Mouse (Mus musculus): ENCODE measurements around the gene C4b. TPM values are rescaled to one million over a fixed set of nuclear protein-coding genes. Genes with fewer than 3 reads are reported as not detected.

The C4b gene
- polyA plus RNA-seq, 1 experiment from 2014 or later, result 1.1 TPM

- POLR2A ChIA-PET, result interaction anchor here (1.0 to 2.0 kb wide), 2 partner anchors 20 to 32 kb away, joined by 3 to 4 read pairs; no protein-coding TSS in a partner anchor
- in situ Hi-C loops (cut with MboI; ENCODE audit: low pct_unique_long_range_greater_than_20kb), result no loop called here
- ATAC-seq, result peak; percentile 63
- no peak for TF ChIP-seq CTCF (IDR thresholded peaks at IDR 0.05)
- DNase-seq (ENCODE audit: low read depth, low spot score), result peak; percentile 76
- H3K27me3 ChIP-seq, result no peaks in the 10 kb centered on the region
- CTCF ChIA-PET, result interaction anchor here (1.8 kb wide), 1 partner anchor 26 kb away, joined by 4 read pairs; no protein-coding TSS in a partner anchor
Measured at GRCm38 (mm10) chr17:34681132-34681571, 62.5 kb downstream of the C4b start.

GRCm38 (mm10) chr17:34680621-34681020 lies 63.1 kb downstream of the C4b start:
- DNase-seq (ENCODE audit: low read depth, low spot score) (no peak), ATAC-seq (no peak)
- no peaks in the 10 kb centered on the region for H3K27me3 ChIP-seq
- in situ Hi-C loops (cut with MboI; ENCODE audit: low pct_unique_long_range_greater_than_20kb), result no loop called here
- POLR2A ChIA-PET, result interaction anchor here (1.0 to 2.0 kb wide), 2 partner anchors 20 to 31 kb away, joined by 3 to 4 read pairs; no protein-coding TSS in a partner anchor
- CTCF ChIA-PET, result no interaction called here
- no peak for TF ChIP-seq CTCF (IDR thresholded peaks at IDR 0.05)

GRCm38 (mm10) chr17:34680191-34680590 lies 63.5 kb downstream of the C4b start:
- in situ Hi-C loops (cut with MboI; ENCODE audit: low pct_unique_long_range_greater_than_20kb), result no loop called here
- ChIA-PET CTCF (no interaction called here), POLR2A (interaction anchor here (1.0 to 2.0 kb wide), 2 partner anchors 19 to 31 kb away, joined by 3 to 4 read pairs; no protein-coding TSS in a partner anchor)
- no peaks in the 10 kb centered on the region for H3K27me3 ChIP-seq
- no peak for TF ChIP-seq CTCF (IDR thresholded peaks at IDR 0.05)
- DNase-seq (ENCODE audit: low read depth, low spot score) (no peak), ATAC-seq (no peak)

Other genes starting within 250 kb of the C4b start
- gene Btnl6, start 226.5 kb downstream of the C4b start, polyA plus RNA-seq (2021), result not detected
- gene Notch4, start 179.6 kb downstream of the C4b start, polyA plus RNA-seq (2021), result 0.87 TPM
- gene Gpsm3, start 154.1 kb downstream of the C4b start, polyA plus RNA-seq (2021), result 0.35 TPM
- gene Pbx2, start 152.6 kb downstream of the C4b start, polyA plus RNA-seq (2021), result 59.7 TPM
- 1.2 TPM for gene Ager, start 146.0 kb downstream of the C4b start, polyA plus RNA-seq (2021)
- 69.1 TPM for gene Rnf5, start 140.2 kb downstream of the C4b start, polyA plus RNA-seq (2021)
- gene Agpat1, start 139.6 kb downstream of the C4b start, polyA plus RNA-seq (2021), result 128 TPM
- 2.5 TPM for gene Egfl8, start 127.9 kb downstream of the C4b start, polyA plus RNA-seq (2021)
- gene Ppt2, start 115.4 kb downstream of the C4b start, polyA plus RNA-seq (2021), result 108 TPM
- 6.7 TPM for gene Prrt1, start 114.3 kb downstream of the C4b start, polyA plus RNA-seq (2021)
- 22.5 TPM for gene Fkbpl, start 99.1 kb downstream of the C4b start, polyA plus RNA-seq (2021)
- gene Atf6b, start 96.7 kb downstream of the C4b start, polyA plus RNA-seq (2021), result 88.4 TPM
- gene Tnxb, start 73.3 kb downstream of the C4b start, polyA plus RNA-seq (2021), result 0.50 TPM
- not detected for gene Cyp21a1, start 60.7 kb upstream of the C4b start, polyA plus RNA-seq (2021)
- gene Stk19, start 93.1 kb upstream of the C4b start, polyA plus RNA-seq (2021), result 50.8 TPM
- 34.4 TPM for gene Dxo, start 93.1 kb upstream of the C4b start, polyA plus RNA-seq (2021)
- gene Skiv2l, start 106.3 kb upstream of the C4b start, polyA plus RNA-seq (2021), result 69.3 TPM
- gene Nelfe, start 106.5 kb upstream of the C4b start, polyA plus RNA-seq (2021), result 73.2 TPM
- gene Cfb, start 118.6 kb upstream of the C4b start, polyA plus RNA-seq (2021), result 3.1 TPM
- gene Zbtb12, start 135.6 kb upstream of the C4b start, polyA plus RNA-seq (2021), result 33.5 TPM
- not detected for gene Gm20547, start 138.2 kb upstream of the C4b start, polyA plus RNA-seq (2021)
- 0.65 TPM for gene C2, start 154.4 kb upstream of the C4b start, polyA plus RNA-seq (2021)
- gene Ehmt2, start 154.6 kb upstream of the C4b start, polyA plus RNA-seq (2021), result 200 TPM
- gene Slc44a4, start 170.6 kb upstream of the C4b start, polyA plus RNA-seq (2021), result 0.37 TPM
- gene Neu1, start 187.4 kb upstream of the C4b start, polyA plus RNA-seq (2021), result 75.4 TPM
- 47.3 TPM for gene Hspa1b, start 215.4 kb upstream of the C4b start, polyA plus RNA-seq (2021)
- gene Gm20481, start 226.0 kb upstream of the C4b start, polyA plus RNA-seq (2021), result 1.2 TPM
- gene Hspa1a, start 228.3 kb upstream of the C4b start, polyA plus RNA-seq (2021), result 9.2 TPM
- gene Hspa1l, start 228.8 kb upstream of the C4b start, polyA plus RNA-seq (2021), result 1.9 TPM
- 64.4 TPM for gene Lsm2, start 238.0 kb upstream of the C4b start, polyA plus RNA-seq (2021)

All from Patski (cell line).